Mouse (Mus musculus) stomach, embryonic 15.5 days (tissue): ENCODE data around the gene Cfap57. TPM values are rescaled to one million over a fixed set of nuclear protein-coding genes. Genes with fewer than 3 reads are reported as not detected.

Experiments used
- ATAC-seq: fragments of 200-750 bp; cut with Nextera tagmentation; 2 replicates; pipeline ENCODE4 v1.8.0; 2017; ENCODE audit warnings: low read depth, moderate number of reproducible peaks, moderate TSS enrichment; ENCODE audit not compliant: insufficient read depth, low FRiP score
- H3K27ac ChIP-seq: fragments of 300-500 bp; sonication (generic); 2 replicates; pipeline ENCODE4 v1.5.1; 2015; ENCODE audit warnings: mild to moderate bottlenecking, inconsistent platforms
- H3K27me3 ChIP-seq: fragments of 300-500 bp; sonication (generic); replicated peaks from 2 replicates; pipeline ENCODE4 v1.6.1; 2015; ENCODE audit warnings: inconsistent platforms
- H3K36me3 ChIP-seq: fragments of 300-500 bp; sonication (generic); 2 replicates; pipeline ENCODE4 v1.6.1; 2015; ENCODE audit warnings: inconsistent platforms
- H3K4me1 ChIP-seq: fragments of 300-500 bp; sonication (generic); 2 replicates; pipeline ENCODE4 v1.6.1; 2015; ENCODE audit warnings: inconsistent platforms
- H3K4me2 ChIP-seq: fragments of 300-500 bp; sonication (generic); 2 replicates; pipeline ENCODE4 v1.6.1; 2015; ENCODE audit warnings: mild to moderate bottlenecking, inconsistent platforms
- H3K4me3 ChIP-seq: fragments of 300-500 bp; sonication (generic); replicated peaks from 2 replicates; pipeline ENCODE4 v1.5.1; 2015; ENCODE audit warnings: inconsistent platforms
- H3K9ac ChIP-seq: fragments of 300-500 bp; sonication (generic); 2 replicates; pipeline ENCODE4 v1.6.1; 2015; ENCODE audit warnings: inconsistent platforms
- H3K9me3 ChIP-seq: fragments of 300-500 bp; sonication (generic); 2 replicates; pipeline ENCODE4 v1.6.1; 2016; ENCODE audit warnings: inconsistent platforms
- WGBS: fragments of 180-500 bp; shearing (Covaris S2); methylation state at CpG from one replicate; pipeline ENCODE4 v1.1.7; 2015; 5-methylcytosine and 5-hydroxymethylcytosine counted together
- polyA plus RNA-seq: library from polyadenylated mRNA; unstranded; fragments of >200 nt; fragmentation: Nextera tagmentation; extraction: Ambion mirVana; gene quantifications from 2 replicates; pipeline ENCODE4 v1.2.1, GENCODE M21; 2015

The Cfap57 gene
- polyA plus RNA-seq, 1 experiment from 2014 or later = 0.33 TPM

DNA sequence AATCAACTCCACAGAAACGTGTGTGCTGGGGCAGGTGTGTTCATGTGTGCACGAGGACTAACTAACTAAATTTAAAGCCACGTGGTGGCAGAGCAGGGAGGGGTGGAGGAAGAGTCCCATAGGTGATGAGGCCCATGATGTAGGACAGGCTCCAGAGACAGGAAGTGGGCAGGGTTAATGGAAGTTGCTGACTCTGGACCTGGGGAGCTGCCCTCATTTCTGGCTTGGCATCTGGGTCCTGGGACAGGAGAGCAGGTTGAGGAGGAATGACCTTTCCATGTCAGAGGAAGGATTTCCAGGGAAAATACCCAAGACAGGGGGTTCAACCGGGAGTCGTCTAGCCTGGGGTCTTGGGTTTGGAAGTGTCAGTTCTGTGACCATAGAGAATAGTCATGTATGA, 87.9 kb downstream of the Cfap57 start:
- no peak for ATAC-seq
- Histone ChIP-seq H3K9me3 (no peaks in the 10 kb centered on the region), H3K4me2 (no peak overlapping the region), H3K36me3 (no peaks in the 10 kb centered on the region), H3K27me3 (no peaks in the 10 kb centered on the region), H3K9ac (no peak overlapping the region), H3K27ac (no peak overlapping the region), H3K4me1 (no peaks in the 10 kb centered on the region), H3K4me3 (no peak overlapping the region)
- WGBS = 70% methylated on average over 5 of the region's 5 CpGs

DNA sequence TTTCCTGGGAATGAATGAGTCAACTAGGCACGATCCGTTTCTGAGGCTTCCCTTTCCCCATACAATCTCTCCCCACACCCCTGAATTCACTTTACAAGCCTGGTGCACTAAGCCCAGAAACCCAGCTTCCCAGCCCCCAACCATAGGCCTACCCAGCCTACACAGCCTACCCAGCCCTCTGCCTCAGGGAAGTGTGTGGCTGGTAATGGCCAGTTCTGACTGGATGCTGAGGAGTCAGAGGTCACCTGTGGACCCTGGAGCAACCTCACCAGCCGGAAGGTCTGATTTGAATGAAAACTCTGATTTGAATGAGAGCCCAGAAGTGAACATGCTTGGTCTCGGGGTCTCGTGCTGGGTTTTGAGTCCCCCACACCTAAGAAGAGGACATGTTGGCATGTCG, 92.9 kb downstream of the Cfap57 start:
- ATAC-seq = no peak
- no peak overlapping the region for H3K27ac ChIP-seq
- H3K27me3 ChIP-seq = no peaks in the 10 kb centered on the region
- no peaks in the 10 kb centered on the region for H3K4me1 ChIP-seq
- no peaks in the 10 kb centered on the region for H3K9me3 ChIP-seq
- H3K36me3 ChIP-seq = no peaks in the 10 kb centered on the region
- peak overlapping the region; percentile 43 for H3K4me2 ChIP-seq
- peak overlapping the region; percentile 35 for H3K4me3 ChIP-seq
- no peak overlapping the region for H3K9ac ChIP-seq
- WGBS = 80% methylated on average over 6 of the region's 6 CpGs

DNA sequence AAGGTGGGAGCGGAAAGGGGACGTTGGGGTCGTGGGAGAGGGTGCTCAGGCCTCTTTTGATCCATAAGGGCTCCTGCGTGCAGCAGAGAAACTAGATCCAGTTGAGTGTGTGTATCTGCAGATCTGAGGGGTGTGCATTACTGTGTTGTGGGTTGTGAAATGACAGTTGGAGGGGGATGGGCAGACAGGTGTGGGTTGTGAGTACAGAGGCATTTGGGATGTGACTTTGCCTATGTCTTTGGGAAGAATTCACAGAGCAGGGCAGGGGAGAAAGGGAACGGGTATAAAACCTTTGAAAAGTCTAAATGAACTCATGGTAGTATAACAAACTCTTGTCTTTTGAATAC, 93.3 kb downstream of the Cfap57 start:
- Histone ChIP-seq H3K9ac (no peak overlapping the region), H3K9me3 (no peaks in the 10 kb centered on the region), H3K36me3 (no peaks in the 10 kb centered on the region), H3K4me2 (peak overlapping the region; percentile 43), H3K4me1 (no peaks in the 10 kb centered on the region), H3K4me3 (peak overlapping the region; percentile 35), H3K27ac (peak overlapping the region; percentile 72), H3K27me3 (no peaks in the 10 kb centered on the region)
- WGBS = 37% methylated on average over 5 of the region's 5 CpGs
- no peak for ATAC-seq

DNA sequence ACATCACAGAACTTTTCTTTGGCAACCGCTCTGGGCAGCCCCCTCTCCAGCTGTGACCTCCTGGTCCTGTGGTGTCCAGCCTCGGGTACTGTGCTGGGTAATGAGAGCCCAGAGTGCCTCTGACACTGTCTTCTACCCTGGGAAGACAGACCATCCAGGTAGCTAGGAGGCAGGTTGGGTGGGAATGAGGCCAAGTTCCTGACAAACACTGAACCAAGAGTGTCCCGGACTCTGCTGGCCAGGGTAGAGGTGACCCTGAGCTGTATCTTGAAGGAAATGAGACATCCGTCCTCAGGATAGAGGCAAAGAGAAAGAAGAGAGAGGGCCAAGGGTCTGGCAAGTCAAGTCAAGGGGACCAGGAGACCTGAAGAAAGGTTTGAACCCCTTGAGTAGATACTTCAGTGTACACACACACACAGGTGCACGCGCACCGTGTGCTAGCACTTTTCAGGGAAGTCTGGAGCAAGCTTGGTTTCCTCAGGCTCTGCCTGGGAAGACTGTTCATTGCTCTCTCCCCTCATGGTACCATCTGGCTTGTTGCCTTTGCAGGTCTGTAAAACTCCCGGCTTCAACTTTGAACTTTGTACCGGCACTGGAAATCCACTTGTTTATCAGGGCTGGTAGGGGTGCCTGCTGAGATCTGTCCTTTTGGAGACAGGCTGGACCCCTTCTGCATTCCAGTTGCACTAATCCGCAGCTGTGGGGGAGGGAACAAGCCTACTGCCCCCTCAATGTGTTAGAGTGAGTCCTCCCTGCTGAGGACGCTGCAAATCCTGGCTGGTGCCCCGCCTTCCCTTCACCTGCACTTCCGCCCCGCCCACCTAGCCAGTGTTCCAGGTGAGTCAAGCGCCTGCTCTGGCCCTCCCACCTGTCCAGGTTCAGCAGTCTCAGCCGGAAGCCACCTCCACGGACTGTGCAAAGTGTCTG, 93.9 kb downstream of the Cfap57 start, which contains the start of gene 2610528J11Rik:
Gene 2610528J11Rik (plus strand): TSS at position 592 of the 927 bp plus-strand sequence.
- Histone ChIP-seq H3K4me3 (peak within 1 kb of the TSS; percentile 35), H3K36me3 (no peaks in the 10 kb centered on the region), H3K4me1 (no peaks in the 10 kb centered on the region), H3K27ac (peak within 1 kb of the TSS; percentile 72), H3K4me2 (peak within 1 kb of the TSS; percentile 43), H3K9me3 (no peaks in the 10 kb centered on the region), H3K27me3 (no peaks in the 10 kb centered on the region), H3K9ac (no peak within 1 kb of the TSS)
- ATAC-seq = peak; percentile 86
- WGBS = 30% methylated on average over 17 of the region's 17 CpGs

DNA sequence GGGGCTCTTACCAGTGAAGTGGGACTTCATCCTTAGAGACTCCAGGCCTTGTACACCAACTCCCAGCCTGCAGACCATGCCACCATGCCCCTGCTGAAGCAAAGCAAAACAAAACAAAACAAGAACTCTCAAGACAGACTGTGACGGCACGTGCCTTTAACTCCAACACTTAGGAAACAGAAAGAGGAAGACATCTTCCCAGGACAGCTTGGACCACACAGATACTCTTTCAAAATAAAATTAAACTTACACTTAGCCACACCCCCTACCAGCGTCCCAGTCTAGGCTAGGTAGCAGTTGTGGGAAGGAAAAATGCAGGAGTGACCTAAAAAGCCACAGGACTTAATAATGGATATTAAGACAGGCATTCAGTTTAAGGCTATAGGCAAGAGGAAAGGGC, 94.8 kb downstream of the Cfap57 start:
- Histone ChIP-seq H3K27me3 (no peaks in the 10 kb centered on the region), H3K4me3 (no peak overlapping the region), H3K9ac (no peak overlapping the region), H3K9me3 (no peaks in the 10 kb centered on the region), H3K4me1 (no peaks in the 10 kb centered on the region), H3K4me2 (no peak overlapping the region), H3K27ac (no peak overlapping the region), H3K36me3 (no peaks in the 10 kb centered on the region)
- WGBS = 69% methylated on average over 3 of the region's 3 CpGs
- no peak for ATAC-seq

DNA sequence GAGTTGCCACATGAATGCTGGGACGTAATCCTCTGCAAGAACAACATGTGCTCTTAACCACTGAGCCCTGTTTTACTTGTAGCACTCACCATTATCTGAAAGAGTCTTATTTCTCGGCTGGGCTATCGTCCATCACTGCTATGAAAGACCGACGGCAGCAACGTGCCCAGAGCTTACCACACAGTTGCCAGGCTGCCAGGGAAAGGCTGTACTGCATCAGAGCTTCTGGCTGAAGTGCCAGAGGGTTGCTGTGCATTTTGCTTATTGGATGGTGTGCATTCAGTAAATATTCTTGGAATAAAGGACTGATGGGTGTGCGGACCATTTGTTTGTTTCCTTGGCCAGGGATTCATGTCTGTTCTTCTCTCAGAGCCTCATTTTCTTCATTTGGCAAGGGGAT, 96.6 kb downstream of the Cfap57 start:
- 60% methylated on average over 7 of the region's 7 CpGs for WGBS

DNA sequence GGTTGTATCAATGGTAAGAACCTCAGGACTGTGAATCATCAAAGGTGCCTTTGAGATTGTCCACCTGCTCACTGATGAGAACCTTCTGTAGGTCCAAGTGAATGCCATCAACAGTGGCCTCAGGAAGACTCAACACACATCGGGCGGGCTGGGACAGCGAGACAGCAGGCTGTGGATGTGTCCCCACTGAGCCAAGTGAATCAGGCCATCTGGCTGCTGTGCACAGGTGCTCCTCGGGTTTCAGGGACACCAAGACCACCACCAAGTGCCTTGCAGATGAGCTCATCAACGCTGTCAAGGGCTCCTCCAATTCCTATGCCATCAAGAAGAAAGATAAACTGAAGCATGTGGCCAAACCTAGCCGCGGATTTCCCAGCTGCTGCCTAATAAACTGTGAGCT, 98.3 kb downstream of the Cfap57 start:
- Histone ChIP-seq H3K9me3 (no peaks in the 10 kb centered on the region), H3K27me3 (no peaks in the 10 kb centered on the region), H3K9ac (no peak overlapping the region), H3K4me2 (no peak overlapping the region), H3K4me3 (no peak overlapping the region), H3K4me1 (peaks cover 3% of the 10 kb centered on the region; the same call in 1 of the 2 replicates), H3K36me3 (no peaks in the 10 kb centered on the region), H3K27ac (no peak overlapping the region)
- 76% methylated on average over 7 of the region's 7 CpGs for WGBS
- ATAC-seq = no peak

More for the DNA sequence above, 96.6 kb downstream of the Cfap57 start:
- no peaks in the 10 kb centered on the region for H3K9me3 ChIP-seq
- H3K9ac ChIP-seq = no peak overlapping the region
- ATAC-seq = no peak
- H3K4me3 ChIP-seq = no peak overlapping the region
- no peak overlapping the region for H3K4me2 ChIP-seq
- no peaks in the 10 kb centered on the region for H3K4me1 ChIP-seq
- H3K27me3 ChIP-seq = no peaks in the 10 kb centered on the region
- H3K27ac ChIP-seq = no peak overlapping the region
- H3K36me3 ChIP-seq = no peaks in the 10 kb centered on the region

DNA sequence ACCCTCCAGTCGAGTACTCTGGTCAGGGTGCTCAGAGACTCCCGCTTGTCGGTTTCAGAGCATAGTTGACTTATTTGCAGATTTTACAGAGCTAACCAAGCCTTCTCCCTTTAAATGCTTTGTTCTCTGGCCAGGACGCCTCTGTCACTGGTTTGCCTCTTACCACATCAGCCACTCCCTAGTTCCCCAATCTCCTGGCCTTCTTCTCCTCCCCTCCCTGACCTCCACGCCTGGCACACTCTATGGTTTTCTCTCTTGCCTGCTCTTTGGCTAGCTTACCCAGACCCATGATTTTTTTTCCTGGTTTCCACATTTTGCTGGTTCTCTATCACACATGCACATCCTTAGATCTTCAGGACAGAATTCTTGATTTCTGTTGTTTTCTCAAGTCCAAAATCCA, 102.4 kb downstream of the Cfap57 start:
- peaks cover 8% of the 10 kb centered on the region; the same call in 1 of the 2 replicates for H3K4me1 ChIP-seq
- no peaks in the 10 kb centered on the region for H3K27me3 ChIP-seq
- ATAC-seq = no peak
- no peak overlapping the region for H3K9ac ChIP-seq
- H3K36me3 ChIP-seq = no peaks in the 10 kb centered on the region
- peak overlapping the region; percentile 65 for H3K27ac ChIP-seq
- no peaks in the 10 kb centered on the region for H3K9me3 ChIP-seq
- no peak overlapping the region for H3K4me3 ChIP-seq
- no peak overlapping the region for H3K4me2 ChIP-seq
- WGBS = 58% methylated on average over 5 of the region's 5 CpGs

DNA sequence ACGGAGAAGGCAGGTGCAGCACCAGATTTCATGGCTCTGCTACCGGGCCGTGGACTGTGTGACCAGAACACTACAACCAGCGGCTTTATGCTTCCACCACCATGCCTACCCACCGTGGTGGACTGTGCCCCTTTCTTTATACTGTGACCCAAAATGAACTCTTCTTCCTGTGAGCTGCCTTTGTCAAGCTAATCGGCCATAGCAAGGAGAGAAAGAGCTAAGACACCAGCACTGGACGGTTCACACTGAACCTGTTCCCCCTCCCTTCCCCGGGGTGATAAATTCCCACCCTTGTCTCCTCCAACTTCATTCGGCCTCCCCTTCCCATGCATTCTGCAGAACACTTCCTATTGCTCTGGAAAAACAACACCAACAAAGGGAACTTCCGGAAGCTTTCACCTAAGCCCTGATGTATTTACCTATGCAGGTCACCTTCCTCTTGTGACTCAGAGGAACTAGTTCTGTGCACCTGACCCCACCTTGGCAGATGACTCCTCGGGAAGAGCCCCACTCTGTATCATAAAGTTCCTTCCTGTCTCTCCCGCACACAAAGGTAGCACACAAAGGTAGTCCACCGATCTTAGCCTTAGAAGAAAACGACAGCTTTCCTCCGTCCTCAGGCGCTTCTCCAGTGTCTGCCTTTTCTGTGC, 103.0 kb downstream of the Cfap57 start:
- Histone ChIP-seq H3K9ac (no peak overlapping the region), H3K4me1 (peaks cover 8% of the 10 kb centered on the region; the same call in 1 of the 2 replicates), H3K36me3 (no peaks in the 10 kb centered on the region), H3K9me3 (no peaks in the 10 kb centered on the region), H3K4me3 (no peak overlapping the region), H3K27ac (peak overlapping the region; percentile 65), H3K4me2 (peak overlapping the region; percentile 0; the same call in 1 of the 2 replicates), H3K27me3 (no peaks in the 10 kb centered on the region)
- peak; percentile 36; the same call in 1 of the 2 replicates for ATAC-seq
- WGBS = 38% methylated on average over 16 of the region's 16 CpGs

DNA sequence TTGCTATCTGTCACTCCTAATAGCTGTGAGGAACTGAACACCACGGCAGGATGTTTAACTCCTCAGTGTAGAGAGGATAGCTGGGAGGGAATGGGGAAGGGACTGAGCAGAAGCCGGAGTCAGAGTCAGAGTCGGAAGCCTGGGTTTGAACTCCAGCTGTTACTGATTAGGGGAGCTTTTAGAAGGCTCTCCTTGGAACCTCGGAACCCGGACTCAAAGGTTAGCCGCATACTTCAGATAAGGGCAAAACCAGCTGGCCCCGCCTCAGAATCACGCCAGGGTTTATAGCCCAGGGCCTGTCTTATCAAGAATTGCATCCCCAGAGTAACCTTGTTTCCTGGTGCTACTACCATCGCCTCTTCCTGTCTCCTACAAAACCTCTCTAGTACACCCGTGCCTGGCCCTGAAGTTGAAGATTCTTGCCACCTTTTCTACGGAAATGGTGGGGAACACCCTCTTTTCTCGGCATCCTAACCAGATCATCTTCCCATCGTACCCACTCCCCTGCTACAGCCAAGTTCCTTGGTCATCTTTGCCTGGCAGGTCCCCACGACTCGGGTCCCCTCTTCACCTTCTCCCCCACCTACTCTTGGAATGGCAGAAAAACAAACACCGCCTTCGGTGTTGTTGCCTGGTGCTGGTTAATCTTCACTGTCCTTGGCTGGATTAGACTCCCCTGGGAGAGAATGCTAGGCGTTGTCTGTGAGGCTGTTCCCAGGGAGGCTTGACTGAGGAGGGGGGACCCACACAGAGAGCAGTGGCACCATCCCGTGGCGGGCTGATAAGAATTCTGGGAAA, 103.7 kb downstream of the Cfap57 start:
- Histone ChIP-seq H3K4me3 (no peak overlapping the region), H3K36me3 (no peaks in the 10 kb centered on the region), H3K9ac (no peak overlapping the region), H3K4me2 (peak overlapping the region; percentile 0; the same call in 1 of the 2 replicates), H3K4me1 (peaks cover 8% of the 10 kb centered on the region; the same call in 1 of the 2 replicates), H3K9me3 (no peaks in the 10 kb centered on the region), H3K27ac (peak overlapping the region; percentile 58; the same call in 1 of the 2 replicates), H3K27me3 (no peaks in the 10 kb centered on the region)
- WGBS = 14% methylated on average over 20 of the region's 20 CpGs
- ATAC-seq = peak; percentile 74; the same call in 1 of the 2 replicates

DNA sequence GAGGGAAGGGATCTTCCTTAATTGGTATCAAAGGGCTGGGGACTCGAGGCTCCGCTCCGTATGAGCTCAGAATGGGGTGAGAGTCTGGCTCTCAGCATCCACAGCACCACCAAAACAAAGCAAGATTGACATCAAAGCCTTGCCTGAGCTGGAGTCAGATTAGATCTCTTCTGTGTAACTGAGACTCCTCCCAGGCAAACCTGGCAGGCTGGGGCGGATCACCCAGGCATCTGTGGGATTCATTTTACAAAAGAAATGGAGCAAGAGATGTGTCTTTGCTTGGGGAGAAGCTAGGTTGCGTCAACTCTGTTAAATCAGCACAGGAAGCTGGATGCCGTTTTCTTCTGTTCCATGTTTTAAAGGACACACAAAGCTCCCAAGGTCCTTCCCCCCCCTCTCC, 111.5 kb downstream of the Cfap57 start:
- Histone ChIP-seq H3K4me2 (no peak overlapping the region), H3K36me3 (no peaks in the 10 kb centered on the region), H3K4me1 (no peaks in the 10 kb centered on the region), H3K27ac (no peak overlapping the region), H3K9ac (no peak overlapping the region), H3K9me3 (no peaks in the 10 kb centered on the region), H3K27me3 (no peaks in the 10 kb centered on the region), H3K4me3 (no peak overlapping the region)
- ATAC-seq = no peak
- WGBS = 28% methylated on average over 6 of the region's 6 CpGs
